Mouse (Mus musculus) limb, embryonic 13.5 days (tissue): ENCODE results near the gene Birc6. TPM values are rescaled to one million over a fixed set of nuclear protein-coding genes. Genes with fewer than 3 reads are reported as not detected.
"Not testable (repeated sequence)": the region's sequence is repeated elsewhere in the genome, so short reads cannot be mapped to it uniquely, and the experiment has no call there.

ENCODE experiments used
- ATAC-seq: fragments of 200-750 bp; cut with Nextera tagmentation; 2 replicates; pipeline ENCODE4 v1.8.0; 2017; ENCODE audit warnings: low read depth, moderate number of reproducible peaks, moderate TSS enrichment; ENCODE audit not compliant: low FRiP score
- H3K27ac ChIP-seq: fragments of 300-500 bp; sonication (generic); 2 replicates; pipeline ENCODE4 v1.5.1; 2015; ENCODE audit warnings: inconsistent platforms, mild to moderate bottlenecking, moderate library complexity
- H3K27me3 ChIP-seq: fragments of 300-500 bp; sonication (generic); 2 replicates; pipeline ENCODE4 v1.6.1; 2015; ENCODE audit warnings: mild to moderate bottlenecking, inconsistent platforms
- H3K36me3 ChIP-seq: fragments of 300-500 bp; sonication (generic); 2 replicates; pipeline ENCODE4 v1.6.1; 2015; ENCODE audit warnings: inconsistent platforms, mild to moderate bottlenecking, moderate library complexity
- H3K4me1 ChIP-seq: fragments of 300-500 bp; sonication (generic); 2 replicates; pipeline ENCODE4 v1.6.1; 2015; ENCODE audit warnings: inconsistent platforms
- H3K4me2 ChIP-seq: fragments of 300-500 bp; sonication (generic); replicated peaks from 2 replicates; pipeline ENCODE4 v1.6.1; 2015; ENCODE audit warnings: inconsistent platforms, mild to moderate bottlenecking, moderate library complexity
- H3K4me3 ChIP-seq: fragments of 300-500 bp; sonication (generic); 2 replicates; pipeline ENCODE4 v1.5.1; 2015; ENCODE audit warnings: moderate library complexity, mild to moderate bottlenecking, inconsistent platforms
- H3K9ac ChIP-seq: fragments of 300-500 bp; sonication (generic); 2 replicates; pipeline ENCODE4 v1.6.1; 2015; ENCODE audit warnings: mild to moderate bottlenecking, inconsistent platforms
- H3K9me3 ChIP-seq: fragments of 300-500 bp; sonication (generic); 2 replicates; pipeline ENCODE4 v1.6.1; 2016; ENCODE audit warnings: inconsistent platforms
- WGBS: fragments of 180-500 bp; shearing (Covaris S2); methylation state at CpG from one replicate; pipeline ENCODE4 v1.1.7; 2015; 5-methylcytosine and 5-hydroxymethylcytosine counted together
- polyA plus RNA-seq: library from polyadenylated mRNA; unstranded; fragments of >200 nt; fragmentation: Nextera tagmentation; extraction: Ambion mirVana; gene quantifications from 2 replicates; pipeline ENCODE4 v1.2.1, GENCODE M21; 2015

Gene Birc6
- polyA plus RNA-seq, 1 experiment from 2014 or later, result 104 TPM

DNA sequence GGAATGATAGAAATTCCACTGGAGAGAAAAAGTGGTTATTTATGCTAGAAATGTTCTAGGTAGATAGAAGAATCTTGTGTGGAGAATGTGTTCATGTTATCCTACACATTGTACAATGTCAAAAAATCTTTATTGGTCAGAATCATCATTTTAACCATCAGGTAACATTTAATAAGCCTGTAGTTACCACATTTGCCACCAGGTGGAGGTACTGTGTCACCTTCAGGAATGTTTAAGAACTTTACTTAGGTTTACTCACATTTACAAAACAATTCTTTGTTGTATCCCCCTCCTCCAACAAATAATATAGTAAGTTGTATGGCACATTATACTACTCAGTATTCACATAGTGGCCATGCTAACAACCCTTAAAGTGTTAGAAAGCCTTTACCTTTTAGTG is 145.2 kb downstream of the Birc6 start:
- ATAC-seq, result no peak
- H3K4me2 ChIP-seq, result no peak overlapping the region
- H3K4me3 ChIP-seq, result no peak overlapping the region
- H3K27ac ChIP-seq, result no peak overlapping the region
- no peaks in the 10 kb centered on the region for H3K4me1 ChIP-seq
- peaks cover 60% of the 10 kb centered on the region for H3K36me3 ChIP-seq
- H3K27me3 ChIP-seq, result no peaks in the 10 kb centered on the region
- no peak overlapping the region for H3K9ac ChIP-seq
- no peaks in the 10 kb centered on the region for H3K9me3 ChIP-seq

DNA sequence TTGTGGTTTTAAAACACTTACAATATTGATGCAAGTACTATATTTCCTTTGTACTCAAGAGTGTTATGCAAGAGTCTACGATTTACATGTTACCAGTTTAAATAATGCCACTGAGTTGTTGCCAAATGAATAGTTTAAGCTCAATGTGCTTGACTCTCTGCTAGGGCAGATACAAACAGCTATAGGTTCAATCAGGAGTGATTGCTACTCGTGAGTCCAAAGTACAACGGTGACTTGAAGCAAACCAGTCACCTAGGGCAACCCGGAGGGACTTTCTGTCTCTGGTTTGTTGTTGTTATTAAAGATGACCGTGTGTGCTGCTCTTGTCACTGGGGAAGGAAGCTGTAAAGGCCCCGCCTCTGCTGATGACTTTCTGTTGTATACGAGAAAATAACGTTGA is 150.0 kb downstream of the Birc6 start:
- ATAC-seq, result no peak
- Histone ChIP-seq H3K27ac (no peak overlapping the region), H3K4me3 (no peak overlapping the region), H3K4me2 (no peak overlapping the region), H3K36me3 (peaks cover 59% of the 10 kb centered on the region), H3K27me3 (no peaks in the 10 kb centered on the region), H3K4me1 (no peaks in the 10 kb centered on the region), H3K9ac (no peak overlapping the region), H3K9me3 (no peaks in the 10 kb centered on the region)
- 92% methylated on average over 8 of the region's 8 CpGs for WGBS

DNA sequence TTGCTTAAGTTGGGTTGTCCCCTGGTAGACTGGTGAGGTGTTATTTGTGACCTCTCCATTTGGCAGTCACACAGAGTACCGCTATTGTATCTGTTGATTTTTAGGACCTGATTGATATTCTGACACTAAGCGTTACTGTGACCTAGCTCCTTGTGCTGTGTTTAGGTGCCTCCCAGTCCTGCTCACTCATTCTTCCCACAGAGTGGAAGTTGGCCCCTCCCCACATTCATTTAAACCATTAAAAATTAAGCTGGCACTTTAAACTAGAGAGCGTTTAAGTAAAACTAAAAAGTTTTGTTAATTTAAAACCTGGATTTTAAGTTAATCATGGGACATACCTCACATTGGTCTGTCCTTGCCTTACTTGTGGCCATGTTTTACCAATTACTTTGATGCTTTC is 156.8 kb downstream of the Birc6 start:
- no peak overlapping the region for H3K27ac ChIP-seq
- WGBS, result 83% methylated on average over 3 of the region's 3 CpGs
- H3K9ac ChIP-seq, result no peak overlapping the region
- ATAC-seq, result no peak
- H3K27me3 ChIP-seq, result no peaks in the 10 kb centered on the region
- peaks cover 51% of the 10 kb centered on the region for H3K36me3 ChIP-seq
- H3K4me1 ChIP-seq, result no peaks in the 10 kb centered on the region
- no peaks in the 10 kb centered on the region for H3K9me3 ChIP-seq
- H3K4me2 ChIP-seq, result no peak overlapping the region
- no peak overlapping the region for H3K4me3 ChIP-seq

DNA sequence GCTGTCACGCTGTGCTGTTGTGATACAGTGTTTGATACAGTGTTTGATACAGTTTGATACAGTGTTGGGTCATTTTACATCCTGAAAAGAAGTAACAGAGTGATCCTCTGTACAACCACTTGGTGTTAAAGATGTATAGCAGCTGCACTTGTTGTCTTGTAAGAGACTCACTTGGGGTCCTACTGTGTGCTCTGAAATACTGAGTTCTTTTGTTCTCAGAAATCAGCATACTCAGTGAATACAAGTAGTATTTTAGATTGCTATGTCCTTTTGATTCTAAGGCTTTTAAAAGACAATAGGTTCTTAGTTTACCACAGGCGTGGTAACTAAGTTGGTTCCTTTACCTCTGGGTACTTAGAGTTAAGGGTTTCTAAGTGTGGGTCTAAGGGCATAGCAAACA is 160.5 kb downstream of the Birc6 start:
- Histone ChIP-seq H3K4me3 (no peak overlapping the region), H3K27ac (no peak overlapping the region), H3K9me3 (no peaks in the 10 kb centered on the region), H3K36me3 (peaks cover 55% of the 10 kb centered on the region), H3K27me3 (no peaks in the 10 kb centered on the region), H3K4me1 (no peaks in the 10 kb centered on the region), H3K4me2 (no peak overlapping the region), H3K9ac (no peak overlapping the region)
- 96% methylated on average over 2 of the region's 2 CpGs for WGBS
- ATAC-seq, result no peak

DNA sequence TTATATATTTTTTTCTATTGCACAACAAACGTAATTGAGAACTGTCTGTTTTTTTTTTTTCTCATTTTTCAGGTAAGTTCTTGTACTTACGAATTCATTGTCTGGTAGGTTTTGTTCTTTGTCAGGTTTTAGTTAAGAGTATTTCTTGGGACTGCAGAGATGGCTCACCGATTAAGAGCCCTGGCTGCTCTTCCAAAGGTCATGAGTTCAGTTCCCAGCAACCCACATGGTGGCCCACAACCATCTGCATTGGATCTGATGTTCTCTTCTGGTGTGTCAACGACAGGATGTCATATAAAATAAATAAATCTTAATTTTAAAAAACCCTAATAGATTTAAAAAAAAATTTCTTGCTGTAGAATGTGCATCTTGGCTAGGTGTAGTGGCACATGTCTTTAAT is 161.3 kb downstream of the Birc6 start:
- WGBS, result 93% methylated on average over 4 of the region's 4 CpGs
- Histone ChIP-seq H3K9ac (no peak overlapping the region), H3K36me3 (peaks cover 51% of the 10 kb centered on the region), H3K9me3 (no peaks in the 10 kb centered on the region), H3K4me3 (no peak overlapping the region), H3K27me3 (no peaks in the 10 kb centered on the region), H3K27ac (no peak overlapping the region), H3K4me1 (no peaks in the 10 kb centered on the region), H3K4me2 (no peak overlapping the region)
- no peak for ATAC-seq

DNA sequence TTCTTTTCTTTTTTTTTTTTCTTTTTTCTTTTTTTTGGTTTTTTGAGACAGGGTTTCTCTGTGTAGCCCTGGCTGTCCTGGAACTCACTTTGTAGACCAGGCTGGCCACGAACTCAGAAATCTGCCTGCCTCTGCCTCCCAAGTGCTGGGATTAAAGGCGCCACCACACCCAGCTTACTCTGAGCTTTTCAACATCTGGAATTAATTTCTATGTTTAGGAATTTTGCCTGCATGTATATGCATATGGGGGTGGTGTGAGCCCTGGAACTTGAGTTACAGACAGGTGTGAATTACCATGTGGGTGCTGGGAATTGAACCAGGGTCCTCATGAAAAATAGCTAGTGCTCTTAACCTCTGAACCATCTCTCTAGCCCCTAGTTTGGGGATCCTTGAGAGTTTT is 173.6 kb downstream of the Birc6 start:
- not testable (repeated sequence) for H3K27ac ChIP-seq, H3K9ac ChIP-seq, H3K4me3 ChIP-seq, H3K4me2 ChIP-seq, ATAC-seq, H3K4me1 ChIP-seq, H3K9me3 ChIP-seq, H3K27me3 ChIP-seq
- H3K36me3 ChIP-seq, result peaks cover 78% of the 10 kb centered on the region
- WGBS, result 98% methylated on average over 2 of the region's 2 CpGs

DNA sequence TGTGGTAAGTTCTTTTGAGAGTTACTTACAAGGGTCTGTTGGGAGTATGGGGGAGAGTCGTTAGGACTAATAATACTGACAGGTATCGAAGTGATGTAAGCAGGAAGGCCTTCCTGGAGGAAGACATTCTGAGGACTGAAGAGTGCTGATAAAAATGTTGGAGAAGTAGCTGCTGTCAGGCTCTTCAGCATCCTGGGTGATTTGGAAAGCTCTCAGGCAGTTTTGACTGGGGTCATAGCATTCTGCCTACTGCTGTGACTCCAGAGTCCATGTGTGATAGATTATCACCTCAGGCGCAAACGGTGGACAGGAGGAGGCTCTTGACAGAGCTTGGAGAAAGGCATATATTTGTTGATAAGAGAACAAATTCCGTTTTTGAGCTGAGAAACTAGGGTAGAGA is 177.4 kb downstream of the Birc6 start:
- no peak for ATAC-seq
- H3K9me3 ChIP-seq, result no peaks in the 10 kb centered on the region
- no peak overlapping the region for H3K4me3 ChIP-seq
- H3K4me2 ChIP-seq, result no peak overlapping the region
- H3K27me3 ChIP-seq, result no peaks in the 10 kb centered on the region
- 76% methylated on average over 5 of the region's 5 CpGs for WGBS
- no peak overlapping the region for H3K9ac ChIP-seq
- no peak overlapping the region; the same call in 1 of the 2 replicates for H3K27ac ChIP-seq
- peaks cover 41% of the 10 kb centered on the region for H3K36me3 ChIP-seq
- H3K4me1 ChIP-seq, result no peaks in the 10 kb centered on the region

DNA sequence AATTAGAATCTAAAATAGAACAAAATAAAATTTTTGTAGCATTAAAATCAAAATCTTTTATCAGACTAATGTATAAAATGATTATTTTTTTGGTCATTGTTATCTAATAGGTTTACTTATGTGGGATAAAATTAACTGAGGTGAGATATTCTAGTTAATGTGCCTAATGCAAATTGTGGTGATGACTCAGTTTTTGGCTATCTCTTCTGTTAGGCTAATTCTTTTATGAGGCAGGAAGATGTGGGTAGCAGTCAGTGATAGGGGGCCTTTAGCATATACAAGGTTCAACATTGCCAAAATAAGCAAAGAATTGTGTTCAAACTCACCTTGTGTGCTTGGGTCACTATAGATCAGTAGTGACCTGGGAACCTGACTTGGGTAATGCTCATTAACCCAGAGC is 178.5 kb downstream of the Birc6 start:
- Histone ChIP-seq H3K9ac (no peak overlapping the region), H3K27ac (no peak overlapping the region), H3K9me3 (no peaks in the 10 kb centered on the region), H3K36me3 (peaks cover 30% of the 10 kb centered on the region), H3K4me3 (no peak overlapping the region), H3K4me1 (peaks cover 2% of the 10 kb centered on the region; the same call in 1 of the 2 replicates), H3K27me3 (no peaks in the 10 kb centered on the region), H3K4me2 (no peak overlapping the region)
- ATAC-seq, result no peak

DNA sequence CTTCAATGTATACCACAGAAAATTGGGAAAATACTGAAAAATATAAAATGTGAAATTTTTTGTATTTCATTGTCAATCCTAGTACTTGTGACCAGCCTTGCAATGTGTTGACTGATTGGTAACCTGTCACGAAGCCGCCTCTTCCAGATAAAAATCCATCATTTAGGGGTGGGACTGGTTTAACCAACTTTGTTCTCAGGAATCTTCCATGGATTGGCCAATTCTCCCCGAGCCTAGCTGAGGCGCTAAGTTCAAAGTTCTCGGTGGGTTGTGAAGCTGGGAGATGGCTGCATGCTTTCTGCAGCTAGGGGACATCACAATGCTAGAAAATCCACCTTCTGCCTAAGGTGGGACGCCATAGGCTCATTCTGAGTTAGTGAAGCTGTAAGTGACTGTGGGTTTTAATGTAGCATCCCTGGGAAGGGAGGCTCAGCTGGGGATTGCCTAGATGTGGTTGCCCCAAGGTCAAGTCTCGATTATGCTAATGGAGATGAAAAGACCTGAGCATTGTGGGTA is 179.6 kb downstream of the Birc6 start:
- no peaks in the 10 kb centered on the region for H3K27me3 ChIP-seq
- H3K4me1 ChIP-seq, result peaks cover 9% of the 10 kb centered on the region; the same call in 1 of the 2 replicates
- H3K27ac ChIP-seq, result no peak overlapping the region
- no peaks in the 10 kb centered on the region for H3K9me3 ChIP-seq
- no peak overlapping the region for H3K4me3 ChIP-seq
- WGBS, result 86% methylated on average over 7 of the region's 7 CpGs
- no peak overlapping the region for H3K4me2 ChIP-seq
- no peak overlapping the region for H3K9ac ChIP-seq
- no peak for ATAC-seq
- H3K36me3 ChIP-seq, result peaks cover 22% of the 10 kb centered on the region

DNA sequence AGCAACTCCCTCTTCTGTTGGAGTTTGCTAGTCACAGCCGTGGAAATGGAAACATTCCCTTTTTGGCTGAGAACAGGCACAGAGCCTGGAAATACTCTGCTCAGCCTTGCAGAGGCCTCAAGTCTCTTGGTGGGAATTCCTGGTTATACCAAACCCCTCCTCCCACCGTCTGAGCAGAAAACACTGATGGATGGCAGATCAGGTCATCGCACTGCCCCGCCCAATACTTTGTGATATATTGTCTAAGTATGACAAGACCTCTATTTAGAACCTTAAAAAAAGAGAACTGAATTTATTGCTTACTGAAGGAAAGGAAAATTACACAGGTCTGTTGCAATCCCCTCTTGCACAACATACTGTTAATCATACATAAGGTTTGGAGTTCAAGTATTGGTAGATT is 182.6 kb downstream of the Birc6 start:
- H3K4me3 ChIP-seq, result no peak overlapping the region
- no peak overlapping the region for H3K4me2 ChIP-seq
- no peak overlapping the region for H3K27ac ChIP-seq
- WGBS, result 68% methylated on average over 4 of the region's 4 CpGs
- ATAC-seq, result no peak; the same call in 1 of the 2 replicates
- peaks cover 9% of the 10 kb centered on the region; the same call in 1 of the 2 replicates for H3K4me1 ChIP-seq
- H3K27me3 ChIP-seq, result no peaks in the 10 kb centered on the region
- no peaks in the 10 kb centered on the region for H3K36me3 ChIP-seq
- H3K9ac ChIP-seq, result no peak overlapping the region
- H3K9me3 ChIP-seq, result no peaks in the 10 kb centered on the region

DNA sequence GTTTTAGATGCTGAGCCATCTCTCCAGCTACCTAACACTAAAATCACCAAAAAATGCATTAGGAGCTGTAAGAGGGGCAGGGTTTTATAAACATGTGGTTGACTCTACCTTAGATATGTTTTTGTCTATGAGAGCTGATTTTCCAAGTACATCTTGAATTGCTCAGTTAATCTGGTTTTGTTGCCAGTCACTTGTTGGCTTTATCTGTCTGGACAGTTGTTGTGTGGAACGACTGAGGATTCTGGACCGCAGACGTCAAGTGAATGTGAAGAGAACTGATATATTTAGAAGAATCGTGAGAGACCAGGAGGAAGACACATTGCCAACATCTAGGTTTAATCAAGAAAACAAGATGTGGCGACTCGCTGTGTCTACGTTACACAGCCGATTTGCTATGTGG is 183.5 kb downstream of the Birc6 start:
- no peak overlapping the region for H3K4me2 ChIP-seq
- no peak overlapping the region for H3K4me3 ChIP-seq
- no peak for ATAC-seq
- H3K36me3 ChIP-seq, result no peaks in the 10 kb centered on the region
- H3K9ac ChIP-seq, result no peak overlapping the region
- no peaks in the 10 kb centered on the region for H3K27me3 ChIP-seq
- H3K27ac ChIP-seq, result no peak overlapping the region; the same call in 1 of the 2 replicates
- H3K4me1 ChIP-seq, result peaks cover 9% of the 10 kb centered on the region; the same call in 1 of the 2 replicates
- 73% methylated on average over 8 of the region's 8 CpGs for WGBS
- H3K9me3 ChIP-seq, result no peaks in the 10 kb centered on the region

DNA sequence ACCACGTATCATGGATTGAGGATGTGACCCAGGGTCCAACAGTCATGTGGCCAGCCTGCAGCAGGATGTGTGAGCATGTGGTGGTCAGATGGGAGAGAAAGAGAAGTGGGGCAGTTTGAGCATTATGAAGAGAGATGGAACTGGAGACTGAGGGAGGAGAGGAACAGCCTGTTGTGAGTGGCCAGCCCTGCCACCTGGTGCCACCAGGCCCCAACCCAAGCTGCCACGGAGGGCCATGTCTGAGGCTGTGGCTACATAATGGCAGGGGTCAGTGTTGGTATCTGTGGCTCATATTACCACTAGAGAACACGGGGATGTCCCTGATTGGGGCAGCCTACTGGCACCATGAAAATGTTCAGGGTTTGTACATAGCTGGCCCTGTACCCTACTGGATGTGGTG is 187.0 kb downstream of the Birc6 start:
- ATAC-seq, result no peak
- no peak overlapping the region for H3K4me2 ChIP-seq
- H3K4me1 ChIP-seq, result peaks cover 16% of the 10 kb centered on the region
- WGBS, result 59% methylated on average over 3 of the region's 3 CpGs
- no peak overlapping the region for H3K4me3 ChIP-seq
- no peaks in the 10 kb centered on the region for H3K36me3 ChIP-seq
- H3K9me3 ChIP-seq, result no peaks in the 10 kb centered on the region
- H3K9ac ChIP-seq, result no peak overlapping the region
- no peaks in the 10 kb centered on the region for H3K27me3 ChIP-seq
- H3K27ac ChIP-seq, result no peak overlapping the region

DNA sequence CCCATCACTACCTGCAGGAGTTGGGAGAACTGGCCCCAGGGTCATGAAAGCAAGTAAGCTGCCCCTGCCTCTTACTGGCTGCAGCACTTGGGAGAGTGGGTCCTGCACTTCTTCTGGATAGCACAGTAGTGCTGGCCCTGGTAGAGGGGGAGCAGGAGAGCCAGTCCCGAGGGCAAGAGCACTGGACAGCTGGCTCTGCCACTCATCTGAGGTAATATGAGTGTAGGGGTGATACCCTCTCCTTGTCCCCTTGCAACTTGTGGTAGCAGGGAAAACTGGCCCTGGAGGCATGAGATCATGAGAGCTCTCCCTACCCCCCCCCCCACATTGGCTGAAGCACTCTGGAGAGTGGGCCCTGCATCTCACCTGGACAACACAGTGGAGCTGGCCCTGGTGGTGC is 187.6 kb downstream of the Birc6 start:
- no peaks in the 10 kb centered on the region for H3K9me3 ChIP-seq
- 0 out of 2 replicates have a peak, but pooled peaks cover 1% of the 10 kb centered on the region for H3K36me3 ChIP-seq
- no peak for ATAC-seq
- H3K4me2 ChIP-seq, result no peak overlapping the region
- no peaks in the 10 kb centered on the region for H3K27me3 ChIP-seq
- H3K27ac ChIP-seq, result no peak overlapping the region
- no peak overlapping the region for H3K4me3 ChIP-seq
- peaks cover 16% of the 10 kb centered on the region for H3K4me1 ChIP-seq
- H3K9ac ChIP-seq, result no peak overlapping the region
- WGBS, result 42% methylated on average over 1 of the region's 1 CpGs
